Comparison of ENCODE assay signal across 8 mouse cellular contexts in genomic region chr14:121800962-121801361, GRCm38 (mm10). TPM values are rescaled to one million over a fixed set of nuclear protein-coding genes. Genes with fewer than 3 reads are reported as not detected.
DNase-seq lines count a peak whose midpoint lies in the region.

No protein-coding gene starts in this region.

- peak; percentile 91 for DNase-seq in heart, adult 11 months
- DNase-seq in heart, adult 8-10 months (ENCODE audit: low spot score): no peak
- peak; percentile 41 for DNase-seq in CD4-positive helper T cell, adult 2 months (ENCODE audit: low read depth, low spot score)
- peak; percentile 70 for DNase-seq in brain, adult 2 months (ENCODE audit: low read depth, low spot score)
- DNase-seq in lung, postnatal 10 days: peak; percentile 66
- DNase-seq in gastrocnemius, postnatal 4 days (ENCODE audit: low spot score in 2 of 2): no peak
- DNase-seq in testis, postnatal 10 days (ENCODE audit: low spot score): no peak
- no peak for DNase-seq in urinary bladder, adult 18-20 months (ENCODE audit: low spot score in 2 of 2)

RNA-seq across cellular contexts. Expression of gene Dock9, which starts 3.3 kb away (rescaled TPM):
- total RNA-seq in heart, adult 8-10 months (2022): 10 to 100 TPM; 23.6 to 29.0 (median 26.3) TPM
- 10 to 100 TPM; 40.2 to 44.6 TPM for total RNA-seq in gastrocnemius, postnatal 4 days (2021)

Comparison
In these comparisons a context has a peak if more than half of its experiments do, and no peak if none do; other contexts are left out.
1. DNase-seq: peak in heart, adult 11 months (single experiment), CD4-positive helper T cell, adult 2 months (single experiment), brain, adult 2 months (single experiment) and lung, postnatal 10 days (single experiment); none in heart, adult 8-10 months (single experiment), gastrocnemius, postnatal 4 days (0 of 2), testis, postnatal 10 days (single experiment) and urinary bladder, adult 18-20 months (0 of 2).